Mouse (Mus musculus) midbrain, embryonic 15.5 days (tissue): Measurements from ENCODE around the gene Wipi1. TPM values are rescaled to one million over a fixed set of nuclear protein-coding genes. Genes with fewer than 3 reads are reported as not detected.

Experiments used
- ATAC-seq: fragments of 200-750 bp; cut with Nextera tagmentation; replicated peaks from 2 replicates; pipeline ENCODE4 v1.8.0; 2017; ENCODE audit warnings: moderate TSS enrichment
- H3K27ac ChIP-seq: fragments of 300-500 bp; sonication (generic); 2 replicates; pipeline ENCODE4 v1.5.1; 2015; ENCODE audit warnings: mild to moderate bottlenecking, inconsistent platforms
- H3K27me3 ChIP-seq: fragments of 300-500 bp; sonication (generic); replicated peaks from 2 replicates; pipeline ENCODE4 v1.6.1; 2015; ENCODE audit warnings: inconsistent platforms
- H3K36me3 ChIP-seq: fragments of 300-500 bp; sonication (generic); replicated peaks from 2 replicates; pipeline ENCODE4 v1.6.1; 2015; ENCODE audit warnings: inconsistent platforms
- H3K4me1 ChIP-seq: fragments of 300-500 bp; sonication (generic); 2 replicates; pipeline ENCODE4 v1.6.1; 2015; ENCODE audit warnings: inconsistent platforms
- H3K4me2 ChIP-seq: fragments of 300-500 bp; sonication (generic); 2 replicates; pipeline ENCODE4 v1.6.1; 2015; ENCODE audit warnings: inconsistent platforms, mild to moderate bottlenecking, moderate library complexity
- H3K4me3 ChIP-seq: fragments of 300-500 bp; sonication (generic); 2 replicates; pipeline ENCODE4 v1.5.1; 2015; ENCODE audit warnings: mild to moderate bottlenecking, inconsistent platforms
- H3K9ac ChIP-seq: fragments of 300-500 bp; sonication (generic); 2 replicates; pipeline ENCODE4 v1.6.1; 2015; ENCODE audit warnings: mild to moderate bottlenecking, inconsistent platforms
- H3K9me3 ChIP-seq: fragments of 300-500 bp; sonication (generic); 2 replicates; pipeline ENCODE4 v1.6.1; 2016; ENCODE audit warnings: inconsistent platforms
- WGBS: fragments of 180-500 bp; shearing (Covaris S2); methylation state at CpG from one replicate; pipeline ENCODE4 v1.1.7; 2015; ENCODE audit warnings: mixed read lengths; 5-methylcytosine and 5-hydroxymethylcytosine counted together
- polyA plus RNA-seq: library from polyadenylated mRNA; unstranded; fragments of >200 nt; fragmentation: Nextera tagmentation; extraction: Ambion mirVana; gene quantifications from 2 replicates; pipeline ENCODE4 v1.2.1, GENCODE M21; 2015

Wipi1 gene
- polyA plus RNA-seq, 1 experiment from 2014 or later = 15.2 TPM

- Histone ChIP-seq H3K4me2 (no peak overlapping the region), H3K27ac (no peak overlapping the region), H3K4me1 (no peaks in the 10 kb centered on the region), H3K9me3 (no peaks in the 10 kb centered on the region), H3K4me3 (no peak overlapping the region), H3K36me3 (no peaks in the 10 kb centered on the region), H3K9ac (no peak overlapping the region), H3K27me3 (no peaks in the 10 kb centered on the region)
- 88% methylated on average over 8 of the region's 8 CpGs for WGBS
- no peak for ATAC-seq
Observed at GRCm38 (mm10) chr11:109590012-109590411, 21.8 kb downstream of the Wipi1 start.

- 72% methylated on average over 15 of the region's 15 CpGs for WGBS
- no peak overlapping the region for H3K9ac ChIP-seq
- H3K36me3 ChIP-seq = no peaks in the 10 kb centered on the region
- H3K9me3 ChIP-seq = no peaks in the 10 kb centered on the region
- ATAC-seq = no peak
- no peak overlapping the region for H3K27ac ChIP-seq
- no peaks in the 10 kb centered on the region for H3K4me1 ChIP-seq
- no peak overlapping the region for H3K4me2 ChIP-seq
- no peak overlapping the region for H3K4me3 ChIP-seq
- no peaks in the 10 kb centered on the region for H3K27me3 ChIP-seq
Observed at GRCm38 (mm10) chr11:109587638-109588374, 24.0 kb downstream of the Wipi1 start.

- no peak overlapping the region for H3K4me2 ChIP-seq
Observed at GRCm38 (mm10) chr11:109587019-109587418, 24.7 kb downstream of the Wipi1 start.

GRCm38 (mm10) chr11:109586424-109586823, 25.3 kb downstream of the Wipi1 start:
- no peak for ATAC-seq
- Histone ChIP-seq H3K27ac (no peak overlapping the region), H3K4me3 (no peak overlapping the region), H3K36me3 (no peaks in the 10 kb centered on the region), H3K9ac (no peak overlapping the region), H3K4me2 (no peak overlapping the region), H3K4me1 (no peaks in the 10 kb centered on the region), H3K9me3 (no peaks in the 10 kb centered on the region), H3K27me3 (no peaks in the 10 kb centered on the region)
- 93% methylated on average over 2 of the region's 2 CpGs for WGBS

More at GRCm38 (mm10) chr11:109587019-109587418, 24.7 kb downstream of the Wipi1 start:
- 60% methylated on average over 13 of the region's 13 CpGs for WGBS
- H3K9ac ChIP-seq = no peak overlapping the region
- no peak overlapping the region for H3K4me3 ChIP-seq
- no peak overlapping the region for H3K27ac ChIP-seq
- no peak for ATAC-seq
- no peaks in the 10 kb centered on the region for H3K36me3 ChIP-seq
- H3K9me3 ChIP-seq = no peaks in the 10 kb centered on the region
- H3K4me1 ChIP-seq = no peaks in the 10 kb centered on the region
- H3K27me3 ChIP-seq = no peaks in the 10 kb centered on the region

GRCm38 (mm10) chr11:109584843-109585713, 26.7 kb downstream of the Wipi1 start:
- H3K36me3 ChIP-seq = no peaks in the 10 kb centered on the region

GRCm38 (mm10) chr11:109583986-109584385, 27.8 kb downstream of the Wipi1 start:
- no peak overlapping the region for H3K4me2 ChIP-seq
- no peaks in the 10 kb centered on the region for H3K36me3 ChIP-seq
- no peaks in the 10 kb centered on the region for H3K4me1 ChIP-seq
- 85% methylated on average over 14 of the region's 14 CpGs for WGBS
- H3K27me3 ChIP-seq = no peaks in the 10 kb centered on the region
- H3K9ac ChIP-seq = no peak overlapping the region
- no peak overlapping the region for H3K4me3 ChIP-seq
- no peaks in the 10 kb centered on the region for H3K9me3 ChIP-seq
- no peak overlapping the region for H3K27ac ChIP-seq
- no peak for ATAC-seq

More at GRCm38 (mm10) chr11:109584843-109585713, 26.7 kb downstream of the Wipi1 start:
- no peaks in the 10 kb centered on the region for H3K4me1 ChIP-seq
- no peak overlapping the region for H3K27ac ChIP-seq
- peak; percentile 63; the same call in 1 of the 2 replicates for ATAC-seq
- no peak overlapping the region for H3K4me2 ChIP-seq
- H3K9ac ChIP-seq = no peak overlapping the region
- no peak overlapping the region for H3K4me3 ChIP-seq
- 45% methylated on average over 11 of the region's 11 CpGs for WGBS
- H3K27me3 ChIP-seq = no peaks in the 10 kb centered on the region
- no peaks in the 10 kb centered on the region for H3K9me3 ChIP-seq

- no peak overlapping the region for H3K4me3 ChIP-seq
- 81% methylated on average over 9 of the region's 9 CpGs for WGBS
- no peaks in the 10 kb centered on the region for H3K27me3 ChIP-seq
- no peak overlapping the region for H3K4me2 ChIP-seq
- no peaks in the 10 kb centered on the region for H3K9me3 ChIP-seq
- no peaks in the 10 kb centered on the region for H3K4me1 ChIP-seq
- H3K36me3 ChIP-seq = no peaks in the 10 kb centered on the region
- H3K9ac ChIP-seq = no peak overlapping the region
- ATAC-seq = no peak
- no peak overlapping the region for H3K27ac ChIP-seq
Observed at GRCm38 (mm10) chr11:109579999-109580398, 31.8 kb downstream of the Wipi1 start.

- no peak for ATAC-seq
- no peaks in the 10 kb centered on the region for H3K36me3 ChIP-seq
- no peak overlapping the region for H3K9ac ChIP-seq
- no peak overlapping the region for H3K4me2 ChIP-seq
- H3K9me3 ChIP-seq = no peaks in the 10 kb centered on the region
- no peak overlapping the region for H3K4me3 ChIP-seq
- H3K27ac ChIP-seq = no peak overlapping the region
- 78% methylated on average over 3 of the region's 3 CpGs for WGBS
- no peaks in the 10 kb centered on the region for H3K27me3 ChIP-seq
- H3K4me1 ChIP-seq = no peaks in the 10 kb centered on the region
Observed at GRCm38 (mm10) chr11:109578536-109578935, 33.2 kb downstream of the Wipi1 start.

GRCm38 (mm10) chr11:109575832-109576231, 35.9 kb downstream of the Wipi1 start:
- WGBS = 90% methylated on average over 6 of the region's 6 CpGs
- no peaks in the 10 kb centered on the region for H3K36me3 ChIP-seq

GRCm38 (mm10) chr11:109574604-109575003, 37.2 kb downstream of the Wipi1 start:
- H3K27me3 ChIP-seq = no peaks in the 10 kb centered on the region
- H3K4me1 ChIP-seq = no peaks in the 10 kb centered on the region
- no peak overlapping the region for H3K4me2 ChIP-seq
- no peak overlapping the region for H3K9ac ChIP-seq
- H3K4me3 ChIP-seq = no peak overlapping the region
- 80% methylated on average over 2 of the region's 2 CpGs for WGBS
- no peaks in the 10 kb centered on the region for H3K9me3 ChIP-seq
- no peak for ATAC-seq
- no peaks in the 10 kb centered on the region for H3K36me3 ChIP-seq
- H3K27ac ChIP-seq = no peak overlapping the region

More at GRCm38 (mm10) chr11:109575832-109576231, 35.9 kb downstream of the Wipi1 start:
- Histone ChIP-seq H3K9ac (no peak overlapping the region), H3K27ac (no peak overlapping the region), H3K9me3 (no peaks in the 10 kb centered on the region), H3K4me2 (no peak overlapping the region), H3K4me3 (no peak overlapping the region), H3K4me1 (no peaks in the 10 kb centered on the region), H3K27me3 (no peaks in the 10 kb centered on the region)
- ATAC-seq = no peak

- H3K4me2 ChIP-seq = no peak overlapping the region
- H3K36me3 ChIP-seq = no peaks in the 10 kb centered on the region
- no peak overlapping the region for H3K4me3 ChIP-seq
- 86% methylated on average over 11 of the region's 11 CpGs for WGBS
- no peak for ATAC-seq
- H3K27me3 ChIP-seq = no peaks in the 10 kb centered on the region
- no peaks in the 10 kb centered on the region for H3K9me3 ChIP-seq
- no peak overlapping the region for H3K9ac ChIP-seq
- H3K4me1 ChIP-seq = no peaks in the 10 kb centered on the region
- no peak overlapping the region for H3K27ac ChIP-seq
Observed at GRCm38 (mm10) chr11:109572051-109572450, 39.7 kb downstream of the Wipi1 start.

- no peaks in the 10 kb centered on the region for H3K9me3 ChIP-seq
- H3K27ac ChIP-seq = no peak overlapping the region
- WGBS = 80% methylated on average over 7 of the region's 7 CpGs
- H3K4me2 ChIP-seq = no peak overlapping the region
- no peak overlapping the region for H3K4me3 ChIP-seq
- H3K9ac ChIP-seq = no peak overlapping the region
- no peak for ATAC-seq
- no peaks in the 10 kb centered on the region for H3K36me3 ChIP-seq
- H3K27me3 ChIP-seq = no peaks in the 10 kb centered on the region
- H3K4me1 ChIP-seq = no peaks in the 10 kb centered on the region
Observed at GRCm38 (mm10) chr11:109569809-109570208, 42.0 kb downstream of the Wipi1 start.
